Mouse (Mus musculus) kidney, postnatal 14 days (tissue): Measurements from ENCODE around the gene Olfml2b.

ENCODE experiments used
- DNase-seq: peaks from one replicate; pipeline ENCODE4 v3.0.0; 2022; ENCODE audit warnings: mixed read lengths

The Olfml2b gene

DNA sequence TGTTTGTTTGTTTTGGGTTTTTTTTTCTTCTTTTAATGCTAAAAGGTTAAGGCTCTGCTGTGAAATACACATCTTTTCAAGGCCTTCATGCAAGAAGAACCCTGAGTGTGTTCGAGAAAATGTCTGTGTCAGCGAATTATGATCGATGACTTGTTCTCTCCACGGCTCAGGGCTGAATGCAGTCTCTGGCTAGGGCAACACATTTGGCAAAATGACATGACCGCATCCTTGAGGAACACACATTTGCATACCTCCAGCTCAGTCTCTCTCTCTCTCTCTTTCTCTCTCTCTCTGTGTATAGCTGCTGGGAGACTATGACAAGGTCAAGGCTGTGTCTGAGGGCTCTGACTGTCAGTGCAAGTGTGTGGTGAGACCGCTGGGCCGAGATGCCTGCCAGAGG, 3.0 kb downstream of the Olfml2b start:
- no peak for DNase-seq

DNA sequence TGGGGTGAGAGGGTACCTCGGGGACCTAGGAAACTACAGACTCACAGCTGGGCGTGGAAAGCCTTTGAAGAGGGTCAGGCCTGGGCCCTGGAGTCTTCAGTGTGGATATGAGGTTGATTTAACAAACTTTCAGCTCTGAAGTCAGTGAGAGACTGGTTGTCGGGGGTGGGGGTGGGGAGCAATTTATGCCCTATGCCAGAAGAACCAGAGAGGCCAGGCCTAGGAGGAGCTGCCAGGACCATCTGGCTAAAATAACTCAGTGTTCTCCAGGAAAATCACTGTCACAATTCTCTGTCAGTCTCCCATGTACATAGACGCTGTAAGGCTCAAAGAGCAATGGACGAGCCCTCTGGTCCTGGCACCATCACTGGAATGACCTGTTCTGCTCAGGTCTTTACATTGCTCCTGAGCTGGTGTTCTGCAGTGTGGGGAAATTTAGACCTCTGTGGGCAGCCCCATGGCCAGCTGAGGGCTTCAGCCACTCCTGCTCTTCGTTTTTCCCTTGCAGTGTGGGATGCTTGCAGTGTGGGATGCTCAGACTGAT, 3.7 kb downstream of the Olfml2b start:
- DNase-seq: no peak

DNA sequence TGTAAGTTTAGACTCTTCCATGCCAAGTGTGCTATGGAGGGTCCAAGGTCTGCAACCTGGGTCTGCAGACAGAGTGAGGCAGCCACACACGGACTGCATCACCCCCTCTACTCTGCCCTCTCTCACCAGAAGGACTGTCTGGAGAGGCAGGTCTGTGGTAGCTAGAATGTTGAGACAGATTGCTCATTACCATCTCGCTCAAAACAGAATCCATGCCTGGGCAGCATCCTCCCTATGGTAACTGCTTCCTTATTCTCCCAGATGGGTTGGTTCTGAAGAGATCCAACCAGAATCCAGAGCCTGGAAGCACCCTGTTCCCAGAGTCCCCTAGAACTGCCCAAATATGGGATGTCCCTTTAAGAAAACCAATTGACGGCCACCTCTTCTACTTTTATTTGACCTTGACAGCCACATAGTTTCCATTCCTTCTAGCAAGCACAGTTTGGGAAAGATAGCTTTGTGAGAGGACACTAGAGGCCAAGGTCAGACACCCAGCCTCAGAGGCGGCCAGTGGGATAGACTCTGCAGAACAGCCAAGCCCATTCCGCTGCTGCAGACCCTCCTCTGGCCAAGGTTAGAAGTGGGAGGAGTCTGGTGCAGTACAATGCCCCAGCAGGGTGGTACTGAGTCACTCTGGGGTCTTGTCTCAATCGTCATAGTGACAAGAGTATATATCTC, 6.9 kb downstream of the Olfml2b start:
- DNase-seq: peak; percentile 16

DNA sequence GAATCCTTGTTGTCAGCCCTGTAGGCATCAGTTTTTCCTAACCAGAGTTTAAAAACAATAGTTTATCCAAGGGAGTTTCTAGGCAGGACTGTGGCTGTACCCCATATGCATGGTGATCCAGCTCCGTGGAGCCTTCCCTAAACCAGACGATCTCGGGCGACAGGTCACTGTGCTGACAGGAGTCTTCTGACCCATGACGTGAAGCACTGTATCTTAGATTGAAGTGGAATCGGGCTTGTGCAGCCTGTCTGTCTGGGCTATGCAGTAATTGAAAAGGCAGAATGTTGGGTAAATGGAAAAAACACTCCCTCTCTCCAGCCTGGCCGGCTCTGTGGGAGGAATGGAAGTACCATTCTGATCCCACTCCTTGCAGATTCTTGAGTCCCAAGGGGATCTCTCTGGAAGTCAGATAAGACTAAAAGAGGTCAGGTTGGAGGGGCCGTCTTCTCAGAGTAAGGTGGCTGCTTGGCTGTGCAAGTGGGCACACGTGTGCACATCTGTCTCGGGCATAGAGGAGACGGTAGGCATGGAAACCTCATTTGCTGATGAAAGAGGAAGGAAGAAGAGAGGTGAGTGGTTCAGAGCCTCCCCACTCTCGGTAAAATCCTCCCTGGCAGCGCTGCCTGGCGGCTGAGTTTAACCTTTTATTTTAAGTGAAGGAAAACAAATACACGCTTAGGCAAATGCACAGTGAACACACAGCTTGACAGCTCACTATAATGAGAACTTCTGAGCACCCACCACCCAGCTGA, 7.8 kb downstream of the Olfml2b start:
- DNase-seq: no peak

DNA sequence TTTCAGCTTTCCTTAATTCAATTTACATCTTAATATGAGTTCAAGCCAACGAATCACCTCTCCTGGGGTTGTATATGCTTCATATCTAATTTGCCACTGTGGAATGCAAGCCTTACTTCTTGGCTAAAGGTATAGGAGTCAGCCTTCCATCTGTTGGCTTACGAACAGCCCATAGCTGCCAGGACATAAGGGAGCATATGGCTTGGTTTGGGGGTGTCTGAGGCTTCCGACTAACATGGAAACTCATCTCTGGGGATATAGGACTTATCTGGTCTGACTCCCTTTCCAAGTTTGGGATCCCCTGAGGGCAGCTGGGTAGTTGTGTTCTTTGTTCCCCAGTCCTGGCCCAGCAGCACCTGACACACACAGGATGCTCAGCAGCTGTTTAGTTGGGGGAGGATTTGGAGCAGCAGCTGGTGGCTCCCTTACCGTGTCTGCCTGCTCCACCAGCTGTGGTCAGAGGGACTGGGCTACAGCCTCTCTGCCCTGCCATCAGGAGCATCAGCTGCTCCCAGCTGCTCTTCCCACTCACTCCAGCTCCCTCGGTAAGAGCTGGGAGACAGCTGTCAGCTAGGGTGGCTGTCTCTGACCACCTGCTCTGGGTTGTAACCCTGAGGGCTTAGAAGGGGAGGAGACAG, 11.1 kb downstream of the Olfml2b start:
- DNase-seq: no peak

- DNase-seq: no peak
These were observed 12.3 kb downstream of the Olfml2b start for GRCm38 (mm10) chr1:170656518-170657227.

- DNase-seq: no peak
These were observed 12.8 kb downstream of the Olfml2b start for GRCm38 (mm10) chr1:170657228-170657521.

DNA sequence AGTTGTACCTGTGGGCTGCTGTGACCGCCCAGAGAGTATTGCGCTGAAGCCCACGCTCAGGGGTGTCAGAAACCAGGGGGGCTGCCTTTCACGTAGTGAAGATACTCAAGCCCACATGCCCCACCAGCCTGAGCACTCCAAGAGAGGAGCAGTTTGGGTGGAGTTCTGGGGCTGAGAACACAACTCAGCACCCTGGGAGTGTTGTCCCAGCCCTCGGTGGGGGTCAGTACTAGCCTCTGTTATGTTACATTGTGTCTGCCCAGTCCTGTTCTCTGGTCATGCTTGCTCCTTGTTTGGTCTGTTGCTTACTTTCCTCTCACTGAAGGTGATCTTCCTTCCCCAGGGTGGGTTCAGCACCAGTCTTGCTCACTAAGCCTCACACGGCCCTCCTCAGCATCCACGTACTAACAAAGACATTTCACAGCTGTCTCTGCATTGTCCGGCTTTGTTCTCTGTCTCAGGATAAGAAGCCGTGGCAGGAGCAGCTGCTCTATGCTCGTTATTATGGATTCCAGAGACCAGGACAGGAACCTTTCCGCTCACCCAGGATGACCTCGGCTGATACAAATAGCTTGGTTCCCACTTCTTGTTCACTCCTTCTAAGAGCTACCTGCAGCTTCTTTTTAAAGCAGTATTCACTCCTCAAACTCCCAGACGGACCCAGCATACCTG, 13.4 kb downstream of the Olfml2b start:
- no peak for DNase-seq

- no peak for DNase-seq
These were observed 14.9 kb downstream of the Olfml2b start for GRCm38 (mm10) chr1:170659260-170659659.

GRCm38 (mm10) chr1:170664620-170665185, 20.4 kb downstream of the Olfml2b start:
- DNase-seq: no peak

- DNase-seq: no peak
These were observed 20.9 kb downstream of the Olfml2b start for GRCm38 (mm10) chr1:170665200-170665599.

DNA sequence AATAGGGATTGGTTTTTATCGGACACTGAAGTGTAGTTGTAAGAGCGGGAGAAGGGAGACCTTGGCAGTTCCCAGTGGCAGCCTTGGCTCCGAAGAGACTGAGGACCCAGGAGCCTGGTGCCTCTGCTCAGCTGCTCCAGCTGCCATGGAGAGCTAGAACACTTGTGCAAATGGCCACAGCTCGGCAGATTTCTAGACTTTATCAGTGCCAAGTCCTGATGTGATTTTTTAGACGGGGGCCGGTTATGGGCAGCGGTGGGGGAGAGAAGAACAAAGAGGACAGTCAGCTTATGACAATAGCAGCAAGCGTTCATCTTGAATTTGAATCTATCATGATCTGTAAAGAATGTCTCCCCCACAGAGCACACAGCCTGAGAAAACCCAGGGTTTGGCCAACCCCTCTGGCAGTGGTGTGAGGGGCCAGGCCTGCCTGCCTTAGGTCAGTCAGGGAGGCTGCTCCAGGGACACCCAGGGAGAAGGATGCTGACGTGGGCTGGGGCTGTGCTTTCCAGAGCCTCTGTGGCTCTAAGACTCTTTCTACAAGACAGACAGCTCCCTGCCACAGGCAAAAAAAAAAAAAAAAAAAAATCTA, 29.9 kb downstream of the Olfml2b start:
- DNase-seq: no peak

- DNase-seq: no peak
These were observed 33.3 kb downstream of the Olfml2b start for GRCm38 (mm10) chr1:170677681-170678080.

DNA sequence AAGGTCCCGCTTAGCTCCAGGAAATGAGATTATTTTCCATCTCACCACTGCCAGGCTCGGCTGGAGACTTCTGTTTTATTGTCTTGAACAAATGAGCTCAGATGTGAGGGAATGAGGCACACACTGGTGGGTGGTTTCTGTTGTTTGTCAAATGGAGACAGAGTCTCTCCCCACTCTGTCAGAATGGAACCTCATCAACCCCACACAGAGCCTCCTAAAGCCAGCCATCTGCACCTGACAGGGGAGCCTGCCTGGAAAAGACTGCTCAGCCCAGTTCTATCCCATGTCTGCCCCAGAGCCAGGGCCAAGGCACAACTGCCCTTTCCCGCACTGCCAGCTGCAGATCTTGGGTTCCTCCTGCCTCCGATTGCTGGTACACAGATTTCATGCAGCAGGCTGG, 34.5 kb downstream of the Olfml2b start:
- DNase-seq: no peak

DNA sequence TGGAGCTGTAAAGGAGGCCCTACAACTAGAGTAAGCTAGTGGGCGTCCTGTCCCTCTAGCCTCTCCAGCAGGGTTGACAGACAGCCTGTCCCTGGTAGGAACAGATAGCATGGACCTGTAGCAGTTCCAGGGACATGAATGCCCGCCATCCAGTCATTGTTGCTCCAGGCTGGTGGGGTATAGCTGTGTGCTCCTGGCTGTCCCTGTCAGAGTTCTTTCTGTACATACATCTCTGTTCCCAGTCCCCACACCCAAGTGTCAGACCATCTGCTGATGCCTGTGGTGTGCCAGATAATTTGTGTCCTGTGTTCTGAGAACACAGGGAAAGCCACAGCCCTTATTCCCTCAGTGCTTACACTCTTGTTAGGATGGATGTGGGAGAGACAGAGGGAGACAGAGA, 35.3 kb downstream of the Olfml2b start:
- DNase-seq: no peak

- no peak for DNase-seq
These were observed 39.5 kb downstream of the Olfml2b start for GRCm38 (mm10) chr1:170683863-170684262.

GRCm38 (mm10) chr1:170689773-170690172, 45.4 kb downstream of the Olfml2b start:
- DNase-seq: no peak

GRCm38 (mm10) chr1:170691301-170691700, 47.0 kb downstream of the Olfml2b start:
- no peak for DNase-seq

- no peak for DNase-seq
These were observed 50.5 kb downstream of the Olfml2b start for GRCm38 (mm10) chr1:170694821-170695291.

DNA sequence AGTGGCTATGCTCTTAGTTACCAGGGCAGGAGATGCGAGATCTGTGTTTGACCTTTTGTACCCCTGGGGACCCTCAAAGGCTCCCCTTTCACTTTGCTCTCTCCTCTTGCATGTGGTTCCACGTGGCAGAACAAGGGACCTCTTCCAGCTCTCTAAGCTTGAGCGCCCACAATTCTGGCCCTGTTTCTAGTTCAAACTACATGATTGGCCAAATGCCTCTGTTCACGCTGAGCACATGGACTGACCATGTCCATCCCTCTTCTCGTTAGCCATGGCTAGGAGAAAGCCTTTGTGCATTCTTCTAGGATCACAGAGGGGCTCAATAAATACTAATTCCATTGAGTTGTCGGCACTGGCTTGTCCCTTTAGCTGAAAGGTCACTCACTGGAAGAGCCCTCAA, 51.0 kb downstream of the Olfml2b start:
- no peak for DNase-seq

GRCm38 (mm10) chr1:170696996-170697395, 52.7 kb downstream of the Olfml2b start:
- DNase-seq: no peak
